In the genomic region with DNA sequence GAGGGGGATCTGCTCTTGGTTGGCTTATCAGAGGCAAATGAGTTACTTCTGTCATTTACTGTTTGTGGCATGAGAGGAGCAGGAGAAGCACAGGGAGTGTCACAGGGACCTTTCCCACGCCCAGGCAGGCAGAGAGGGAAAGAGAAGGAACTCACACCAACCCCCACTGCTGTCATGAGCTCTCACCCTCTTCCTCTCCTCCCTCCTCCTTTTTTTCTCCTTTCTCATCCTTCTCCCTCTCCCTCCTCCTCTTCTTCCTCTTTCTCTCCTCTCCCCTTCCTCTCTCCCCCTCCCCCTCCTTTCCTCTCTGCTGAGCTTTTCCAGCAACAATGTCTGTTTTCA, we compare ENCODE assay signal across 10 mouse cellular contexts. TPM values are rescaled to one million over a fixed set of nuclear protein-coding genes. Genes with fewer than 3 reads are reported as not detected.
DNase-seq lines count a peak whose midpoint lies in the region; ATAC-seq and TF ChIP-seq lines count a peak whose summit lies in the region.
"Had no signal": no experiment of that assay in that cellular context is flagged by ENCODE, and none has a peak within 500 bp of the region (broad histone marks: within the 10 kb centered on the region; RNA-seq: fewer than 3 reads in every experiment).

No protein-coding gene starts in this region.

- H3K4me1 ChIP-seq in kidney, embryonic 16.5 days (ENCODE audit: insufficient read depth, low read length): peaks cover 14% of the 10 kb centered on the region; the same call in 1 of the 2 replicates
- H3K4me1 ChIP-seq in kidney, adult 2 months (ENCODE audit: control insufficient read depth, insufficient read depth, low read length): no peaks in the 10 kb centered on the region
- 0 out of 2 replicates have a peak, but pooled peaks cover 6% of the 10 kb centered on the region for H3K4me1 ChIP-seq in brown adipose tissue, adult 24 weeks (ENCODE audit: control insufficient read depth, insufficient read depth, insufficient read length, low read length)
- peaks cover 8% of the 10 kb centered on the region for H3K4me1 ChIP-seq in liver, embryonic 13.5 days (replicated peaks)

- no peaks in the 10 kb centered on the region for H3K27me3 ChIP-seq in kidney, embryonic 16.5 days (ENCODE audit: insufficient read depth, low read length)
- no peaks in the 10 kb centered on the region for H3K27me3 ChIP-seq in kidney, adult 2 months (replicated peaks; ENCODE audit: control insufficient read depth, insufficient read depth, low read length)
- no peaks in the 10 kb centered on the region for H3K27me3 ChIP-seq in liver, embryonic 13.5 days
- H3K27me3 ChIP-seq: intestine, embryonic 15.5 days had no signal

- peak overlapping the region; percentile 36 for H3K9ac ChIP-seq in kidney, embryonic 16.5 days (replicated peaks; ENCODE audit: low read length)
- no peak overlapping the region for H3K9ac ChIP-seq in liver, embryonic 13.5 days
- H3K9ac ChIP-seq: intestine, embryonic 15.5 days had no signal

- no peak overlapping the region for H3K4me3 ChIP-seq in kidney, embryonic 16.5 days (ENCODE audit: low read length)
- H3K4me3 ChIP-seq in kidney, adult 2 months (ENCODE audit: insufficient read depth, low read depth, low read length): no peak overlapping the region
- no peak overlapping the region for H3K4me3 ChIP-seq in brown adipose tissue, adult 24 weeks (ENCODE audit: insufficient read depth, low read depth, low read length)
- H3K4me3 ChIP-seq in liver, embryonic 13.5 days (replicated peaks): no peak overlapping the region
- H3K4me3 ChIP-seq: intestine, embryonic 15.5 days had no signal

- H3K27ac ChIP-seq in kidney, embryonic 16.5 days (ENCODE audit: low read length): peak overlapping the region; percentile 68; the same call in 1 of the 2 replicates
- no peak overlapping the region for H3K27ac ChIP-seq in kidney, adult 2 months (ENCODE audit: insufficient read depth, low read depth, low read length)
- peak overlapping the region; percentile 74 for H3K27ac ChIP-seq in brown adipose tissue, adult 24 weeks (replicated peaks; ENCODE audit: low read depth, low read length)
- H3K27ac ChIP-seq in liver, embryonic 13.5 days: peak overlapping the region; percentile 56

- TF ChIP-seq POLR2A in kidney, adult 2 months (IDR thresholded peaks at IDR 0.05; ENCODE audit: low read depth, low read length): no peak

- no peak for TF ChIP-seq CTCF in kidney, adult 2 months (conservative IDR thresholded peaks at IDR 0.05; ENCODE audit: insufficient read depth, insufficient read length, low read depth, low read length)

- H3K9me3 ChIP-seq in kidney, embryonic 16.5 days (ENCODE audit: low read length): no peaks in the 10 kb centered on the region
- H3K9me3 ChIP-seq in liver, embryonic 13.5 days (replicated peaks): no peaks in the 10 kb centered on the region
- H3K9me3 ChIP-seq: intestine, embryonic 15.5 days had no signal

- 20% methylated on average over 1 of the region's 1 CpGs for WGBS in kidney, embryonic 16.5 days
- WGBS in kidney, adult 2 months: 40% methylated on average over 1 of the region's 1 CpGs
- WGBS in liver, embryonic 13.5 days (ENCODE audit: insufficient replicate concordance): 27% methylated on average over 1 of the region's 1 CpGs

- ATAC-seq in kidney, embryonic 16.5 days (ENCODE audit: low FRiP score, low TSS enrichment): 0 out of 2 replicates have a peak, but pooled peaks have one; percentile 49
- no peak for ATAC-seq in liver, embryonic 13.5 days (ENCODE audit: low read depth)
- ATAC-seq in activated CD4-positive, CD25-positive, alpha-beta regulatory T cell, adult 4 months: no peak
- ATAC-seq: intestine, embryonic 15.5 days had no signal

- H3K36me3 ChIP-seq in kidney, embryonic 16.5 days (ENCODE audit: insufficient read depth, low read length): no peaks in the 10 kb centered on the region
- H3K36me3 ChIP-seq in kidney, adult 2 months (ENCODE audit: control insufficient read depth, insufficient read depth, low read length): no peaks in the 10 kb centered on the region
- H3K36me3 ChIP-seq in liver, embryonic 13.5 days: no peaks in the 10 kb centered on the region
- H3K36me3 ChIP-seq: intestine, embryonic 15.5 days had no signal

- H3K4me2 ChIP-seq in kidney, embryonic 16.5 days (replicated peaks; ENCODE audit: low read depth, low read length): no peak overlapping the region
- no peak overlapping the region for H3K4me2 ChIP-seq in liver, embryonic 13.5 days
- H3K4me2 ChIP-seq: intestine, embryonic 15.5 days had no signal

- DNase-seq in kidney, adult 2 months: no peak
- DNase-seq in MEL-GATA-1-ER (ENCODE audit: extremely low read depth, low read depth): peak; percentile 18
- no peak for DNase-seq in liver, embryonic 13.5 days
- DNase-seq in adrenal gland, adult (ENCODE audit: inconsistent age in 2 of 2, low spot score in 1 of 2): no peak
- DNase-seq in adrenal gland, postnatal 14 days: no peak
- DNase-seq: gastrocnemius, postnatal 10 days had no signal

RNA-seq across cellular contexts. Expression of a gene that starts 21.6 kb away (rescaled TPM):
- polyA plus RNA-seq in kidney, embryonic 16.5 days (2015; fragmentation: Nextera tagmentation; extraction: Ambion mirVana): 29.1 and 31.9 TPM in 2 replicates
- 2.4 and 5.1 TPM in 2 replicates for polyA plus RNA-seq in kidney, adult 2 months (2012; rRNA removed)
- polyA plus RNA-seq in brown adipose tissue, adult 24 weeks (2012; ENCODE audit: insufficient read depth, insufficient read length, missing spikeins): 2.7 and 3.8 TPM in 2 replicates
- 8.0 and 9.1 TPM in 2 replicates for polyA plus RNA-seq in liver, embryonic 13.5 days (2015; fragmentation: Nextera tagmentation; extraction: Ambion mirVana)
- polyA plus RNA-seq in activated CD4-positive, CD25-positive, alpha-beta regulatory T cell, adult 4 months (2017; shearing (Covaris generic)): 100 to 1,000 TPM; 160 to 175 TPM
- 5.5 and 14.0 TPM in 2 replicates for total RNA-seq in adrenal gland, postnatal 14 days (2021)
